ENCODE assay signal across 9 mouse cellular contexts in genomic region chr11:72134536-72135382, GRCm38 (mm10). TPM values are rescaled to one million over a fixed set of nuclear protein-coding genes. Genes with fewer than 3 reads are reported as not detected.
DNase-seq lines count a peak whose midpoint lies in the region; ATAC-seq and TF ChIP-seq lines count a peak whose summit lies in the region.
"Had no signal": no experiment of that assay in that cellular context is flagged by ENCODE, and none has a peak within 500 bp of the region (broad histone marks: within the 10 kb centered on the region; RNA-seq: fewer than 3 reads in every experiment).

No protein-coding gene starts in this region.

- no peaks in the 10 kb centered on the region for H3K36me3 ChIP-seq in spleen, adult 2 months (ENCODE audit: control insufficient read depth, insufficient read depth, low read length)
- no peaks in the 10 kb centered on the region for H3K36me3 ChIP-seq in limb, embryonic 14.5 days (ENCODE audit: control insufficient read depth, insufficient read depth, low read length)
- H3K36me3 ChIP-seq in stomach, postnatal 0 days (ENCODE audit: control insufficient read depth, insufficient read depth, low read length) = no peaks in the 10 kb centered on the region

- no peak for TF ChIP-seq POLR2A in spleen, adult 2 months (IDR thresholded peaks at IDR 0.05; ENCODE audit: low read depth, low read length)
- TF ChIP-seq POLR2A in limb, embryonic 14.5 days (IDR thresholded peaks at IDR 0.05; ENCODE audit: borderline replicate concordance, extremely low read depth, insufficient read depth, insufficient read length) = no peak

- peak overlapping the region; percentile 78 for H3K4me3 ChIP-seq in gastrocnemius, adult 2 months
- H3K4me3 ChIP-seq in spleen, adult 2 months (ENCODE audit: extremely low read depth, insufficient read depth, insufficient read length) = peak overlapping the region; percentile 35; the same call in 1 of the 2 replicates
- peak overlapping the region; percentile 54 for H3K4me3 ChIP-seq in limb, embryonic 14.5 days (replicated peaks; ENCODE audit: low read length)
- peak overlapping the region; percentile 57 for H3K4me3 ChIP-seq in stomach, postnatal 0 days (ENCODE audit: low read depth, low read length)

- 21% methylated on average over 24 of the region's 24 CpGs for WGBS in spleen, adult 2 months
- 17% methylated on average over 24 of the region's 24 CpGs for WGBS in limb, embryonic 14.5 days
- WGBS in stomach, postnatal 0 days = 17% methylated on average over 24 of the region's 24 CpGs

- H3K9ac ChIP-seq in limb, embryonic 14.5 days (ENCODE audit: low read depth, low read length, severe bottlenecking) = peak overlapping the region; percentile 58
- H3K9ac ChIP-seq in stomach, postnatal 0 days (ENCODE audit: low read length) = peak overlapping the region; percentile 78

- TF ChIP-seq EP300 in stomach, postnatal 0 days (optimal IDR thresholded peaks at IDR 0.05) = no peak

- peak overlapping the region; percentile 99 for H3K4me2 ChIP-seq in limb, embryonic 14.5 days (replicated peaks; ENCODE audit: low read depth, low read length, severe bottlenecking)
- H3K4me2 ChIP-seq in stomach, postnatal 0 days (replicated peaks; ENCODE audit: low read depth) = peak overlapping the region; percentile 96

- no peak for DNase-seq in gastrocnemius, adult 2 months
- DNase-seq in gastrocnemius, postnatal 4 days (ENCODE audit: low spot score in 2 of 2) = no peak
- no peak for DNase-seq in spleen, adult 2 months (ENCODE audit: low read depth in 1 of 2, low spot score in 2 of 2)
- no peak for DNase-seq in spleen, postnatal 10 days (ENCODE audit: low spot score in 2 of 2)
- no peak for DNase-seq in limb, embryonic 14.5 days (ENCODE audit: low spot score)
- no peak for DNase-seq in stomach, postnatal 0 days (ENCODE audit: low spot score)
- no peak for DNase-seq in yolk sac, embryonic 10.5 days (ENCODE audit: low spot score)
- DNase-seq in right cerebral cortex, adult 18-20 months = no peak

- no peaks in the 10 kb centered on the region for H3K9me3 ChIP-seq in limb, embryonic 14.5 days (ENCODE audit: control insufficient read depth, low read length)
- H3K9me3 ChIP-seq in stomach, postnatal 0 days (ENCODE audit: control insufficient read depth, low read length) = no peaks in the 10 kb centered on the region

- peaks cover 10% of the 10 kb centered on the region for H3K27me3 ChIP-seq in spleen, adult 2 months (ENCODE audit: control insufficient read depth, insufficient read depth, low read length)
- H3K27me3 ChIP-seq in limb, embryonic 14.5 days (ENCODE audit: control insufficient read depth, insufficient read depth, low read length) = peaks cover 49% of the 10 kb centered on the region
- no peaks in the 10 kb centered on the region for H3K27me3 ChIP-seq in stomach, postnatal 0 days (ENCODE audit: control insufficient read depth, insufficient read depth, low read length)

- H3K27ac ChIP-seq in gastrocnemius, adult 2 months = peak overlapping the region; percentile 88
- H3K27ac ChIP-seq in spleen, adult 2 months (ENCODE audit: insufficient read depth, low read length) = no peak overlapping the region
- H3K27ac ChIP-seq in limb, embryonic 14.5 days (replicated peaks; ENCODE audit: low read depth, low read length) = no peak overlapping the region
- peak overlapping the region; percentile 56 for H3K27ac ChIP-seq in stomach, postnatal 0 days (replicated peaks)

- no peaks in the 10 kb centered on the region for H3K4me1 ChIP-seq in spleen, adult 2 months (ENCODE audit: control insufficient read depth, insufficient read depth, insufficient read length)
- 0 out of 2 replicates have a peak, but pooled peaks cover 6% of the 10 kb centered on the region for H3K4me1 ChIP-seq in limb, embryonic 14.5 days (ENCODE audit: control insufficient read depth, insufficient read depth, low read length)
- peaks cover 15% of the 10 kb centered on the region for H3K4me1 ChIP-seq in stomach, postnatal 0 days (replicated peaks; ENCODE audit: control insufficient read depth, insufficient read depth)

- ATAC-seq in limb, embryonic 14.5 days (ENCODE audit: low FRiP score, low read depth) = no peak
- no peak; the same call in 1 of the 2 replicates for ATAC-seq in stomach, postnatal 0 days (ENCODE audit: low FRiP score, low TSS enrichment)

- intact Hi-C loops in gastrocnemius, adult 2 months (cut with DNase I) = no loop called here

- no peak for TF ChIP-seq CTCF in gastrocnemius, adult 2 months (IDR thresholded peaks at IDR 0.05)
- no peak for TF ChIP-seq CTCF in spleen, adult 2 months (IDR thresholded peaks at IDR 0.05; ENCODE audit: extremely low read depth, insufficient read depth, insufficient read length, insufficient replicate concordance)
- TF ChIP-seq CTCF in stomach, postnatal 0 days (IDR thresholded peaks at IDR 0.05; ENCODE audit: low read depth) = no peak

RNA-seq across cellular contexts. Expression of gene Pitpnm3, which starts 0.8 kb away (rescaled TPM):
- total RNA-seq in gastrocnemius, adult 2 months (2021) = 1 to 10 TPM; 1.7 to 2.2 TPM
- 1 to 10 TPM; 1.4 to 1.5 TPM for total RNA-seq in gastrocnemius, postnatal 4 days (2021)
- 5.2 and 5.9 TPM in 2 replicates for polyA plus RNA-seq in spleen, adult 2 months (2012; rRNA removed)
- polyA plus RNA-seq in limb, embryonic 14.5 days (2012; rRNA removed) = 1.0 and 1.2 TPM in 2 replicates
- polyA plus RNA-seq in limb, embryonic 14.5 days (2014; fragmentation: Nextera tagmentation; extraction: Ambion mirVana) = 0.28 and 0.40 TPM in 2 replicates
- 1.2 and 1.3 TPM in 2 replicates for polyA plus RNA-seq in stomach, postnatal 0 days (2015; fragmentation: Nextera tagmentation; extraction: Ambion mirVana)
- total RNA-seq: neutrophil, adult 5-6 weeks had no signal

Comparison
In these comparisons a context has a peak if more than half of its experiments do, and no peak if none do; other contexts are left out.
1. H3K27ac ChIP-seq: peak in gastrocnemius, adult 2 months (single experiment) and stomach, postnatal 0 days (single experiment); none in spleen, adult 2 months (single experiment) and limb, embryonic 14.5 days (single experiment).
2. Peak in every context shown above with its lines, with median percentiles within 50 percentile points of each other: H3K4me3 ChIP-seq.